Mouse (Mus musculus) activated CD4-positive, CD25-positive, alpha-beta regulatory T cell (primary cell): ENCODE measurements around the gene D130040H23Rik. TPM values are rescaled to one million over a fixed set of nuclear protein-coding genes. Genes with fewer than 3 reads are reported as not detected.

Source experiments
- polyA plus RNA-seq, 2 experiments: library from polyadenylated mRNA; unstranded; fragments of 100-300 nt; shearing (Covaris generic); gene quantifications; one replicate each; pipeline ENCODE4 v1.2.1; 2017

D130040H23Rik gene
- 10 to 100 TPM; 12.5 to 17.3 TPM for polyA plus RNA-seq

DNA sequence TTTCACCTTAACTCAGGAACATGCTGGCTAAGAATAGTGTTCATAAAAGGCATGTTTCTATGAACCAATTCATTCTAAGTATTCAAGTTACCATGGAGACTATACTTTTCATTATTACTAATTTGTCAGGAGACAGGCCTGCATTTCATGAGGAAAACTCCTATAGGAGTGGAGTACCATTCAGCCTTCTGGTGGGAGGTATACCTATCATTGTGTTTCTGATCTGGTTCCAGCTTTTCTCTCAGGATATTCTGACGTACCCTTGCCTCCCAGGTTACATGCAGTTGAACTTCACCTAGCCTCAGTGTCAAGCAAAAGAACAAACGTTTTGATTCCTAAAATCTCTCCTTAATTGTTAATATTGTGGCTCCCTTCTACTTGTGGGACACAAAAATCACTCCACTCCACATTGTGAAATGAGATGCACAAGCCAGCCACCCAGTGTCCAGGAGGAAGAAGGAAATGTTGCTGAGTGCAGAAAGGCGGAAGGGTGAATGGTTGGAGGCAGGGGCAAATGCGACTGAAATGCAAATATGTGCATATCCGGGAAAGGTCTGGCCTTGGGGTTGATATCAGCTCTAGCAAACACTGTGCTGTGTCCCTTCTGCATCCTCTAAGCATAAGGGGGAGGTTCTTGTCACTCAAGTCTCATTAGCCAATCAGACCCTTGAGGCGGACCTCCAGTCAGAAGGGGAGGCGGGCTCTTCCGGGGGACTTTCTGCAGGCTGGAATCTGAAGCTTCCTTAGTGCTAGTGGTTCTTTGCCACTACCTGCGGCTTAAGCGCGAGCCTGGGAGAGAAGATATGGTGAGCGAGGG, at the start of gene D130040H23Rik:
D130040H23Rik (plus strand) TSS at position 695 of the 817 bp plus-strand sequence.

Other genes with a start within 250 kb of the D130040H23Rik start
- gene Zfp930, start 62.0 kb upstream of the D130040H23Rik start, polyA plus RNA-seq = 10 to 100 TPM; 16.7 to 18.6 TPM
- gene Gm9495, start 182.5 kb downstream of the D130040H23Rik start, polyA plus RNA-seq = under 1 TPM in 1 of 2 experiments, not detected in 1; 0.27 TPM